ENCODE assay signal across 9 mouse cellular contexts in genomic region chr1:155237390-155237789, GRCm38 (mm10). TPM values are rescaled to one million over a fixed set of nuclear protein-coding genes. Genes with fewer than 3 reads are reported as not detected.
DNase-seq lines count a peak whose midpoint lies in the region; ATAC-seq and TF ChIP-seq lines count a peak whose summit lies in the region.
"Had no signal": no experiment of that assay in that cellular context is flagged by ENCODE, and none has a peak within 500 bp of the region (broad histone marks: within the 10 kb centered on the region; RNA-seq: fewer than 3 reads in every experiment).

No protein-coding gene starts in this region.

- no peaks in the 10 kb centered on the region for H3K4me1 ChIP-seq in lung, postnatal 0 days (ENCODE audit: insufficient read depth, low read depth, low read length)

- intact Hi-C loops in heart, postnatal 14 days (cut with DNase I): no loop called here

- no peak for TF ChIP-seq EP300 in lung, postnatal 0 days (IDR thresholded peaks at IDR 0.05)

- H3K9me3 ChIP-seq in lung, postnatal 0 days (ENCODE audit: low read length): no peaks in the 10 kb centered on the region

- H3K36me3 ChIP-seq in lung, postnatal 0 days (ENCODE audit: insufficient read depth, low read length): no peaks in the 10 kb centered on the region

- no peak overlapping the region for H3K27ac ChIP-seq in lung, postnatal 0 days (ENCODE audit: low read length)

- WGBS in lung, postnatal 0 days: 74% methylated on average over 11 of the region's 11 CpGs

- H3K27me3 ChIP-seq in lung, postnatal 0 days (replicated peaks; ENCODE audit: insufficient read depth, low read length): no peaks in the 10 kb centered on the region

- no peak for TF ChIP-seq CTCF in lung, postnatal 0 days (IDR thresholded peaks at IDR 0.05)

- no peak overlapping the region for H3K9ac ChIP-seq in lung, postnatal 0 days (replicated peaks; ENCODE audit: low read depth)

- DNase-seq in heart, adult 18-20 months: peak; percentile 28 to 38
- no peak for DNase-seq in heart, postnatal 14 days
- DNase-seq in lung, postnatal 0 days (ENCODE audit: low spot score): peak; percentile 18
- no peak for DNase-seq in lung, adult 18-20 months
- DNase-seq in frontal cortex, postnatal 36 days (ENCODE audit: low spot score in 2 of 2): peak; percentile 66 to 67
- peak; percentile 63 to 79 for DNase-seq in kidney, postnatal 4 days
- no peak for DNase-seq in gastrocnemius, postnatal 10 days
- DNase-seq in urinary bladder, postnatal 10 days (ENCODE audit: low spot score): no peak

- no peak overlapping the region for H3K4me3 ChIP-seq in lung, postnatal 0 days (ENCODE audit: low read depth, low read length)

- no peak for ATAC-seq in lung, postnatal 0 days

- no peak overlapping the region for H3K4me2 ChIP-seq in lung, postnatal 0 days (replicated peaks; ENCODE audit: low read depth, low read length)
- H3K4me2 ChIP-seq: liver, embryonic 11.5 days had no signal

RNA-seq across cellular contexts. Expression of gene BC034090, which starts 6.9 kb away (rescaled TPM):
- 10 to 100 TPM; 28.5 to 31.8 TPM for total RNA-seq in heart, adult 18-20 months (2021)
- 10 to 100 TPM; 35.9 to 41.2 TPM for total RNA-seq in heart, postnatal 14 days (2021)
- polyA plus RNA-seq in lung, postnatal 0 days (2015; fragmentation: Nextera tagmentation; extraction: Ambion mirVana): 2.4 and 2.7 TPM in 2 replicates
- total RNA-seq in gastrocnemius, postnatal 10 days (2021): 10 to 100 TPM in 1 of 2 experiments, 1 to 10 TPM in 1; 3.8 to 10.3 TPM

Comparison
In these comparisons a context has a peak if more than half of its experiments do, and no peak if none do; other contexts are left out.
1. DNase-seq: peak in heart, adult 18-20 months (2 of 2), lung, postnatal 0 days (single experiment), frontal cortex, postnatal 36 days (2 of 2) and kidney, postnatal 4 days (2 of 2); none in heart, postnatal 14 days (0 of 2), lung, adult 18-20 months (0 of 2), gastrocnemius, postnatal 10 days (single experiment) and urinary bladder, postnatal 10 days (single experiment).